ENCODE assay signal across 13 mouse cellular contexts in the genomic region with DNA sequence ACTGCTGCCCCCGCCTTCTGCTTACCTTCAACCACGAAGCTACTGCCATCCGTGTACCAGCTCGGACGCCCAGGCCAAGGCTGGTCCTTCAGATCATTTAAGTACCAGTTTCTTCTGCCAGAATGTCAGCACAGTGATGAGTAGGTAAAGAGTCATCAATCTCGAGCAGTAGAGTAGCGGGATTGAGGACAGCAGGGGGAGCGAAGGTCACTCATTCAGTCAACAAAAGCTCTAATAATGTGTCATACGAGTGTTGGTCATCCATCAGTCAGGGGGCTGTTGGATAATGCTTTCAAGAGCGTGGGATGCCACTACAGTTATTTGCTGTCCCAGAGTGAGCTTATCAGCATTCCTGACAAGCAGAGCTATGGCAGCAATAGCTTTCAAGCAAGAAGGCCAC. TPM values are rescaled to one million over a fixed set of nuclear protein-coding genes. Genes with fewer than 3 reads are reported as not detected.
DNase-seq lines count a peak whose midpoint lies in the region; ATAC-seq lines count a peak whose summit lies in the region.
"Not testable (repeated sequence)": the region's sequence is repeated elsewhere in the genome, so short reads cannot be mapped to it uniquely, and the experiment has no call there.
"Had no signal": no experiment of that assay in that cellular context is flagged by ENCODE, and none has a peak within 500 bp of the region (broad histone marks: within the 10 kb centered on the region; RNA-seq: fewer than 3 reads in every experiment).

No protein-coding gene starts in this region.

- H3K4me3 ChIP-seq in liver, embryonic 11.5 days (ENCODE audit: low read depth, low read length) = not testable (repeated sequence)

- H3K4me2 ChIP-seq in liver, embryonic 11.5 days = not testable (repeated sequence)

- not testable (repeated sequence) for H3K27me3 ChIP-seq in liver, embryonic 11.5 days (replicated peaks; ENCODE audit: control insufficient read depth, insufficient read depth, low read length)

- peak; percentile 57 for DNase-seq in adrenal gland, adult 2 months
- peak; percentile 14 for DNase-seq in adrenal gland, postnatal 10 days
- peak; percentile 2 for DNase-seq in adrenal gland, postnatal 25 days
- DNase-seq in cerebellum, adult 11 months = peak; percentile 2
- DNase-seq in cerebellum, adult 18-20 months = peak; percentile 5 to 18
- peak; percentile 25 for DNase-seq in cerebellum, adult 9-11 months
- peak; percentile 13 to 47 for DNase-seq in cerebellum, postnatal 25 days
- peak; percentile 15 for DNase-seq in liver, embryonic 11.5 days (ENCODE audit: low spot score)

- not testable (repeated sequence) for H3K9me3 ChIP-seq in liver, embryonic 11.5 days (ENCODE audit: control insufficient read depth, low read length)

- not testable (repeated sequence) for H3K9ac ChIP-seq in liver, embryonic 11.5 days (ENCODE audit: low read depth, low read length)

- 67% methylated on average over 10 of the region's 10 CpGs for WGBS in liver, embryonic 11.5 days

- H3K4me1 ChIP-seq in liver, embryonic 11.5 days (replicated peaks; ENCODE audit: control insufficient read depth, insufficient read depth, low read length) = not testable (repeated sequence)

- H3K36me3 ChIP-seq in liver, embryonic 11.5 days (ENCODE audit: control insufficient read depth, insufficient read depth, low read length) = not testable (repeated sequence)

- ATAC-seq in liver, embryonic 11.5 days (replicated peaks; ENCODE audit: low FRiP score) = not testable (repeated sequence)

- not testable (repeated sequence) for H3K27ac ChIP-seq in liver, embryonic 11.5 days (ENCODE audit: low read depth, low read length)

RNA-seq across cellular contexts. Expression of a gene that starts 44.0 kb away (rescaled TPM):
- total RNA-seq in adrenal gland, adult 2 months (2021) = 1 to 10 TPM in 1 of 2 experiments, under 1 TPM in 1; 0.55 to 1.2 TPM
- 1.2 and 1.4 TPM in 2 replicates for polyA plus RNA-seq in adrenal gland, adult 2 months (2012; rRNA removed)
- total RNA-seq in adrenal gland, postnatal 10 days (2021) = 1 to 10 TPM in 1 of 2 experiments, under 1 TPM in 1; 0.63 to 1.4 TPM
- total RNA-seq in adrenal gland, postnatal 25 days (2021) = 1.0 TPM in 1 of 2 replicates, not detected in the other
- 0.84 and 1.4 TPM in 2 replicates for polyA plus RNA-seq in liver, embryonic 11.5 days (2014; fragmentation: Nextera tagmentation; extraction: Ambion mirVana)
- total RNA-seq: CH12.LX; G1E; gastrocnemius, adult 2 months had no signal
- polyA plus RNA-seq: activated CD4-positive, CD25-positive, alpha-beta regulatory T cell, adult 4 months; erythroblast, embryonic 14.5 days; G1E had no signal

Comparison
In these comparisons a context has a peak if more than half of its experiments do, and no peak if none do; other contexts are left out.
1. DNase-seq: peak in every context shown above with its lines; median percentile 57 in adrenal gland, adult 2 months; 30 in cerebellum, postnatal 25 days; 25 in cerebellum, adult 9-11 months; 15 in liver, embryonic 11.5 days; 14 in adrenal gland, postnatal 10 days; 12 in cerebellum, adult 18-20 months; 2 in adrenal gland, postnatal 25 days; 2 in cerebellum, adult 11 months.